Mouse (Mus musculus): Measurements from ENCODE around the gene Gpr153. TPM values are rescaled to one million over a fixed set of nuclear protein-coding genes. Genes with fewer than 3 reads are reported as not detected.

The Gpr153 gene
- polyA plus RNA-seq, 1 experiment = 29.9 TPM

DNA sequence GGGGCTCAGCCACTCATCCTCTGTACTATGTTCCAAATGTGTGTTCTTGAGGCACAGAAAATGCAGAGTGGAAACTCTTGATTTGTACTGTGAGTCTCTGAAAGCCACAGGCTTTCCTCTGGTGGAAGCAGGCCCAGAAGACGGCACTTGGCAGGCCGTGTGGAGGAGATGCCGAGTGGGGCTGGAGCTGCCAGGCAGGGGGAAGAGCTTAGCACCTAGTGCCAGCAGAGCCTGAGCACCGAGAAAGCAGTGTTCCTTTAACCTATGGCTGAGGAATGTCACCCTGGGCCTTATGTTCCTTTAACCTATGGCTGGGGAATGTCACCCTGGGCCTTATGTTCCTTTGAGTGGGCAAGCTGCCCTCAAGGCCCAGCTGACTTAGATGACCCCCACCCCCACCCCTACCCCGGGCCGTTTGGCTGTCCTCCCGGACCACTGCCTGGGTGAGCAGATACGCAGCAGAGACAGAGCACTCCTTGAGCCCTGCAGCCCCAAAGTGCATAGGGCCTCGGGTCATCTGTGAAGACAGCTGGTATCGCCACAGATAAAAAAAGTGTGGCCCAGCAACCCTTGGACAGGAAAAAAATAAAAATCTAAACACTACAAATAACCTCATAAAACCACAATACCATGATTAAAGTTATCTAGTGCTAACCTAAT is 7.7 kb upstream of the Gpr153 start:
- Histone ChIP-seq H3K27ac (ENCODE audit: insufficient read depth, low read length) (peak overlapping the region; percentile 37), H3K27me3 (ENCODE audit: control insufficient read depth, insufficient read depth, low read length) (no peaks in the 10 kb centered on the region), H3K4me1 (ENCODE audit: control insufficient read depth, insufficient read depth, low read length) (peaks cover 86% of the 10 kb centered on the region), H3K4me3 (replicated peaks; ENCODE audit: insufficient read depth, low read depth, low read length) (no peak overlapping the region)
- TF ChIP-seq POLR2A (IDR thresholded peaks at IDR 0.05; ENCODE audit: borderline replicate concordance, insufficient read depth, low read length) (no peak), CTCF (IDR thresholded peaks at IDR 0.05; ENCODE audit: borderline replicate concordance, insufficient read depth, low read depth, low read length) (no peak)
- peak; percentile 82 to 87 for DNase-seq
- WGBS = 3% methylated on average over 10 of the region's 10 CpGs

DNA sequence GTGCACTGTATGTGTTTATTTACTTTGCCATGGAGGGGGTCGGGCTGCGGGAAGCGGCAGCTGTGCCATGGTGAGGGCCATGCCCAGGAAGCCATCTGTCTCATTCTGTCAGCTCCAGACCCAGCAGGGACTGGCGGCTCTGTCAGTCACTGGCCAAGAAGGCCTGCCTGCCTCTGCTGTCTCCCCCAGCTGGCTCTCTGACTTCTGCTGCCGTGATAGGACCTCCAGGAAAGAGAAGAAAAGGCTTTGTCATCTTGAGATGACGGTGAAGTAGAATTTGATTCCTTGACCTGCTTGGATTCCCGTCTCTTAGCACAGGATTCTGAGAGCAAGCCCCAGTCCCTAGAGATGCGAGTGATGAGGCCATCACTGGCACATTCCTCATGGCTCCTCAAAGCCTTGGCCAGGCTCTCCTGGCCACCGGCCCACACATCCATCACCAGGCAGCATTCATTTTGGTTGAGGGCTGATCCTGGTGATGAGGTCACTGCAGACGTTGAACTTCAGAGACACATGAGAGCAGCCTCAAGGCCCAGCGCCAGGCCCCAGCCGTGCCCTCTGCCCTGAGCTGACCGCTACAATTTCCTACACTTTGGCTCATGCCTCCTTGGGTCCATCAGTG is 6.2 kb upstream of the Gpr153 start:
- H3K27ac ChIP-seq (ENCODE audit: insufficient read depth, low read length) = peak overlapping the region; percentile 50
- DNase-seq = peak; percentile 84 to 88

DNA sequence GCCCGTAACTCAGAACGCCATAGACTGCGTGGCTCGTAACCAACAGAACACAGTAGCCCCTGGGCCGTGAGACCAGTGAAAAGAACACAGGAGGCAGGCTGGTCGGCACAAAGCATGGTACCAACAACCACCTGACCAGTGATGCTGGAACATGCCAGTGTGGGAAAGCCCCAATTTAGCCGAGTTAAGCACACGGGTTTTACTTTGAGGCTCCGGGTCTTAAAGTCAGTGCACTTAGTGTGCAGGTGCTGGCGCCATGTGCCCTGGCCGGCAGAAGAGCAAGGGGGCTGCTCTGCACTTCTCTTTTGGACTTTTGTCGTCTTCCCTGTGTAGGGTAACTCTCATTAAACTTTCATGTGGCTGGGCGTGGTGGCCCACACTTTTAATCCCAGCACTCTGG is 4.1 kb upstream of the Gpr153 start:
- Histone ChIP-seq H3K4me1 (ENCODE audit: control insufficient read depth, insufficient read depth, low read length) (peaks cover 64% of the 10 kb centered on the region), H3K27me3 (ENCODE audit: control insufficient read depth, insufficient read depth, low read length) (no peaks in the 10 kb centered on the region), H3K4me3 (replicated peaks; ENCODE audit: insufficient read depth, low read depth, low read length) (no peak overlapping the region), H3K27ac (ENCODE audit: insufficient read depth, low read length) (no peak overlapping the region)
- no peak for TF ChIP-seq POLR2A (IDR thresholded peaks at IDR 0.05; ENCODE audit: borderline replicate concordance, insufficient read depth, low read length)
- TF ChIP-seq CTCF (IDR thresholded peaks at IDR 0.05; ENCODE audit: borderline replicate concordance, insufficient read depth, low read depth, low read length) = no peak
- no peak for DNase-seq
- 83% methylated on average over 13 of the region's 13 CpGs for WGBS

More for the DNA sequence above, 6.2 kb upstream of the Gpr153 start:
- no peaks in the 10 kb centered on the region for H3K27me3 ChIP-seq (ENCODE audit: control insufficient read depth, insufficient read depth, low read length)
- WGBS = 12% methylated on average over 13 of the region's 13 CpGs
- no peak for TF ChIP-seq POLR2A (IDR thresholded peaks at IDR 0.05; ENCODE audit: borderline replicate concordance, insufficient read depth, low read length)
- no peak for TF ChIP-seq CTCF (IDR thresholded peaks at IDR 0.05; ENCODE audit: borderline replicate concordance, insufficient read depth, low read depth, low read length)
- no peak overlapping the region for H3K4me3 ChIP-seq (replicated peaks; ENCODE audit: insufficient read depth, low read depth, low read length)
- H3K4me1 ChIP-seq (ENCODE audit: control insufficient read depth, insufficient read depth, low read length) = peaks cover 75% of the 10 kb centered on the region

DNA sequence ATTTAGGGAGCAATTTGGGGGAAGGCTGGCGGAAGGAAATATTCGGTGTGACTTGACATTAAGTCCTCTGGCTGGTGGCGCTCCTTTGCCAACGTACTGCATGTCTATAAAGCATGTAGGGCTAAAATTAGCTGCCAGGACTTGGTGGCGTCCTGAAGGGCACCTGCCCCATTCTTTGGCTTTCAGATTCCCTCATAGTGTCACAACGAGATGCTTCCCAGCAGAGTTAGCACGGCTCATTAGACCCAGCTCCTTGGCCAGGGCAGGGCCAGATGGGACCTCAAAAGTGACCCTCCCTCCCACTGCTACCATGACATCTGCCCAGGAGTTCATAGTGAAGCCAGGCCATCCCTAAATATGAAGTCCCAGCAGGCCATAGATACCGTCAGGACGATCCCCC is 3.4 kb upstream of the Gpr153 start:
- no peak for TF ChIP-seq CTCF (IDR thresholded peaks at IDR 0.05; ENCODE audit: borderline replicate concordance, insufficient read depth, low read depth, low read length)
- no peak for TF ChIP-seq POLR2A (IDR thresholded peaks at IDR 0.05; ENCODE audit: borderline replicate concordance, insufficient read depth, low read length)
- WGBS = 39% methylated on average over 9 of the region's 9 CpGs
- peaks cover 59% of the 10 kb centered on the region for H3K4me1 ChIP-seq (ENCODE audit: control insufficient read depth, insufficient read depth, low read length)

DNA sequence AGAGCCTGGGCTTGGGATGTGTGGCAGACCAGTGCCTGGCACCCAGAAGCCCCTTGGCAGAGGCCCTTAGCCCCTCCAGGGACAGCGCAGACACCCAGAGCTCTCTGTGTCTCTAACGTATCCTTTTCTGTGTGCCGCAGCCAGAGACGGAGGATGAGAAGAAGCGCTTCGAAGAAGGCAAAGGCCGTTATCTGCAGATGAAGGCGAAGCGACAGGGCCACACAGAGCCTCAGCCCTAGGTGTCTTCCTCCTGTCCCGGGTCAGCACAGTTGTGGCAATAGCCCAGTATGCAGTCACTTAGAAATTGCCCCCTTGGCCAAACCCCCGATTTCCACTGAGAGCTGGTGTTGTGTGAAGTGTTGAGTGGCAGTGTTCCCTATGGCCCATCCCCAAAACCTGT is 2.7 kb upstream of the Gpr153 start:
- DNase-seq = no peak
- Histone ChIP-seq H3K4me3 (replicated peaks; ENCODE audit: insufficient read depth, low read depth, low read length) (no peak overlapping the region), H3K27me3 (ENCODE audit: control insufficient read depth, insufficient read depth, low read length) (no peaks in the 10 kb centered on the region), H3K4me1 (ENCODE audit: control insufficient read depth, insufficient read depth, low read length) (peaks cover 53% of the 10 kb centered on the region), H3K27ac (ENCODE audit: insufficient read depth, low read length) (no peak overlapping the region)
- no peak for TF ChIP-seq CTCF (IDR thresholded peaks at IDR 0.05; ENCODE audit: borderline replicate concordance, insufficient read depth, low read depth, low read length)
- no peak for TF ChIP-seq POLR2A (IDR thresholded peaks at IDR 0.05; ENCODE audit: borderline replicate concordance, insufficient read depth, low read length)
- 79% methylated on average over 11 of the region's 11 CpGs for WGBS

More for the DNA sequence above, 3.4 kb upstream of the Gpr153 start:
- Histone ChIP-seq H3K27ac (ENCODE audit: insufficient read depth, low read length) (no peak overlapping the region), H3K27me3 (ENCODE audit: control insufficient read depth, insufficient read depth, low read length) (no peaks in the 10 kb centered on the region), H3K4me3 (replicated peaks; ENCODE audit: insufficient read depth, low read depth, low read length) (no peak overlapping the region)
- no peak for DNase-seq

DNA sequence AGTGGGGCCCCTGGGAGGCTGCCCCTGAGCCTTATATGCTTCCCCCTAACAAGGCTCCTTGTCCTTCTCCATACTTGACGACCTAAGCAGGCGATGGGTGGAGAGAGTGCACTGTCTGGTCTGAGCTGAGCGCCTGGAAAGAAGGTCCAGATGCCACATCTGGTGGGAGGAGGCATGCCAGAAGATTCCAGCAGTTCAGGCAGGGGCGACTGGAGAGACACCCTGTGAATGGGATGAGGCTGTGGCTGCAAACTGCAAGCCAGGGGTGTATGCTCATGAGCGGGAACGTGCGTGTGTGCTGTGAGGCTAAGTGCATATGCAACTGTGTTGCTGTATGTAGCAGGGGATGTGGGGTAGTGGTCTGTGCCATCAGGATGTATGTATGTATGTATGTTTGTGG is 2.0 kb upstream of the Gpr153 start:
- Histone ChIP-seq H3K4me3 (replicated peaks; ENCODE audit: insufficient read depth, low read depth, low read length) (no peak overlapping the region), H3K27me3 (ENCODE audit: control insufficient read depth, insufficient read depth, low read length) (no peaks in the 10 kb centered on the region), H3K4me1 (ENCODE audit: control insufficient read depth, insufficient read depth, low read length) (peaks cover 51% of the 10 kb centered on the region), H3K27ac (ENCODE audit: insufficient read depth, low read length) (no peak overlapping the region)
- WGBS = 85% methylated on average over 7 of the region's 7 CpGs
- TF ChIP-seq CTCF (IDR thresholded peaks at IDR 0.05; ENCODE audit: borderline replicate concordance, insufficient read depth, low read depth, low read length) (no peak), POLR2A (IDR thresholded peaks at IDR 0.05; ENCODE audit: borderline replicate concordance, insufficient read depth, low read length) (no peak)
- no peak for DNase-seq

DNA sequence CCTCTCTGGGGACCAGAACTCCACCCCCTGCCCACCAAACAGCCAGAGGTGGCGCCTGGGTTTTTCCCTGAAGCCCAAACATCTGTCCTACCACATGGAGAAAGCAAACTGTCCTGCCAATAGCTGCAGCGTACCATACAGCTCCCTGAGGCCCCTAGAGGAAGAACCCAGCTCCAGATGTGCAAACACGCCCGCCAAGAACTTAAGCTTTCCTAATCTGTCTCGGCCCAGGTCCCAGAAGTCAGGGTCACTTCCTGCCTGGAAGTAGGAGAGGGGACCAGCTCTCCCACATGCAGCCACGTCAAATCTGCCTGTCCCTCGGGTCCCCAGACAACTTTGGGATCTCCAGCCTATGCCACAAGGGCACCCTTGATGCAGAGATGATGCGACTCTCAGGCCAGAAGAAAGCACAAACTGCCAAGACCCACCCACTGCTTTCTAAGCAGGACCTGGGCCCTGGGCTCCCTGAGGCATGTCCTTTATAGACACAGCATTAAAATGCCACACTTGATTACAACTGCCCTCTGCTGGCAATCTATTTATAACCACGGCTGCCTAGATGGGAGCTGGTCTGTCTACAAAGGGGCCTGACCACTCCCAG is 1.5 kb upstream of the Gpr153 start:
- 62% methylated on average over 9 of the region's 9 CpGs for WGBS

More for the DNA sequence above, 1.5 kb upstream of the Gpr153 start:
- Histone ChIP-seq H3K27ac (ENCODE audit: insufficient read depth, low read length) (no peak overlapping the region), H3K4me3 (replicated peaks; ENCODE audit: insufficient read depth, low read depth, low read length) (no peak overlapping the region), H3K27me3 (ENCODE audit: control insufficient read depth, insufficient read depth, low read length) (no peaks in the 10 kb centered on the region), H3K4me1 (ENCODE audit: control insufficient read depth, insufficient read depth, low read length) (peaks cover 47% of the 10 kb centered on the region)
- peak; percentile 14; the same call in 1 of the 2 replicates for TF ChIP-seq CTCF (IDR thresholded peaks at IDR 0.05; ENCODE audit: borderline replicate concordance, insufficient read depth, low read depth, low read length)
- TF ChIP-seq POLR2A (IDR thresholded peaks at IDR 0.05; ENCODE audit: borderline replicate concordance, insufficient read depth, low read length) = no peak
- DNase-seq = no peak

Measured in cerebellum, adult 2 months (tissue).